Mouse (Mus musculus) liver, embryonic 14.5 days (tissue): ENCODE results near the gene Zfp536.

Experiments used
- CTCF ChIP-seq: IDR thresholded peaks from 2 replicates; pipeline ENCODE4 v1.5.1; 2016; ENCODE audit warnings: antibody characterized with exemption, low read depth, control low read depth
- EP300 ChIP-seq: IDR thresholded peaks from 2 replicates; pipeline ENCODE4 v1.6.1; 2016; ENCODE audit warnings: antibody characterized with exemption, low read depth

GRCm38 (mm10) chr7:37695066-37695465 lies 78.4 kb downstream of the Zfp536 start:
- no peak for TF ChIP-seq CTCF
- TF ChIP-seq EP300 = no peak
